Mouse (Mus musculus): ENCODE measurements around the gene Angptl8. TPM values are rescaled to one million over a fixed set of nuclear protein-coding genes. Genes with fewer than 3 reads are reported as not detected.
A peak's percentile ranks its signal among the peaks of the same experiment; 100 is the strongest.

Angptl8 gene
- total RNA-seq, 1 experiment: not detected

DNA sequence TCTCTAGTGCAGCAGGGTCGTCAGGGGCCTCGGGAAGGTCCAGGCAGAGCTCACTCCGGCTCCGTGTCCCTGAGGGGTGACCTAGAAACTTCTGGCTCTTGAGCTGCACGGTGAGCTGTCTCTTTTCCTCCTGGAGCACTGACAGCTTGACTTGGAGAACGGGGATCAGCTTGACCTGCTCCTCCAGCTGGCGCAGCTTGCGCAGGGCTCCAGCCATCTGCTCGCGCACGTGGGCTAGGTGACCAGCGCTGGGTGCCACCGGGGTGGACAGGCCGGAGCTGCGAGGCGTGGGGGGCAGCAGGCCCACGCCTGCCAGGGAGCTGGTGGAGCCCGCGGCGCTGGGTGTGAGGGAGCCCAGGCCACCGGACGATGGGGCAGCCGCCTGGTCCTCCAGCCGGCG is 40.4 kb upstream of the Angptl8 start:
- Histone ChIP-seq H3K4me3 (ENCODE audit: insufficient read depth in 1 of 2, low read depth in 1 of 2, low read length in 2 of 2, poor library complexity in 1 of 2, severe bottlenecking in 1 of 2) (peak overlapping the region; percentile 54 to 55), H3K27ac (ENCODE audit: insufficient read depth, low read depth, low read length, poor library complexity, severe bottlenecking) (no peak overlapping the region), H3K4me1 (ENCODE audit: control insufficient read depth in 2 of 2, insufficient read depth in 2 of 2, low read length in 2 of 2, poor library complexity in 1 of 2) (peaks cover 12 to 13% of the 10 kb centered on the region in 2 experiments; a peak in 3 of 4 replicates), H3K9ac (ENCODE audit: insufficient read depth, low read depth, low read length, poor library complexity, severe bottlenecking) (peak overlapping the region; percentile 17), H3K9me3 (ENCODE audit: control insufficient read depth, insufficient read depth, low read depth, low read length) (no peaks in the 10 kb centered on the region), H3K36me3 (ENCODE audit: control insufficient read depth, insufficient read depth, low read length, poor library complexity, severe bottlenecking) (peaks cover 40% of the 10 kb centered on the region)
- in situ Hi-C loops (cut with MboI; ENCODE audit: low sequenced_read_pairs in 2 of 2, unreplicated experiment in 2 of 2): no loop called here
- no peak for TF ChIP-seq MAFK (IDR thresholded peaks at IDR 0.05; ENCODE audit: insufficient read depth, low read depth, low read length)
- no peak for TF ChIP-seq CHD2 (IDR thresholded peaks at IDR 0.05; ENCODE audit: low read depth, low read length)
- no peak for TF ChIP-seq ZC3H11A (IDR thresholded peaks at IDR 0.05; ENCODE audit: borderline replicate concordance, low read depth, low read length)
- no peak for TF ChIP-seq ZNF384 (IDR thresholded peaks at IDR 0.05; ENCODE audit: low read depth, low read length)
- no peak for TF ChIP-seq HCFC1 (IDR thresholded peaks at IDR 0.05; ENCODE audit: borderline replicate concordance, insufficient read depth, low read length)
- no peak for DNase-seq (ENCODE audit: low read depth, low spot score)

DNA sequence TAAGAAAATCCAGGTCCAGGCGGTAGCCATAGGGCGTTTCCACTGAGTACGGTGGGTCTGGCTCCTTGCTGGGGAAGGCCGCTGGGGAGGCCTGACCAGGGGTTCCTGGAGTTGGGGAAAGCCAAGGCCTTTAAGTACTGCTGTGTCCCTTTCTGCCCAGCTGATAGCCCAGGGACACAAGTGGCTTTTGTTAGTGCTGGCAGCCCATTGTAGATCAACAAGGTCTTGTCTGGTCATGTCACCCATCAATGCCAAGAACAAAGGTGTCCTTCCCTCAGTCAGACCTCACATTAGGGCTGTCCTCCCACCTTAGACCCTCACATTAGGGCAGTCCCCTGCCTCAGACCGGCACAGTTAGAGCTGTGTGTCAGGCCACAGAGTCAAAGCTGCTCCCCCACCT is 39.7 kb upstream of the Angptl8 start:
- peak overlapping the region; percentile 54 to 55 for H3K4me3 ChIP-seq (ENCODE audit: insufficient read depth in 1 of 2, low read depth in 1 of 2, low read length in 2 of 2, poor library complexity in 1 of 2, severe bottlenecking in 1 of 2)
- in situ Hi-C loops (cut with MboI; ENCODE audit: low sequenced_read_pairs in 2 of 2, unreplicated experiment in 2 of 2): no loop called here
- DNase-seq (ENCODE audit: low read depth, low spot score): no peak
- H3K4me1 ChIP-seq (ENCODE audit: control insufficient read depth in 2 of 2, insufficient read depth in 2 of 2, low read length in 2 of 2, poor library complexity in 1 of 2): peaks cover 13 to 14% of the 10 kb centered on the region in 2 experiments; a peak in 3 of 4 replicates
- H3K9ac ChIP-seq (ENCODE audit: insufficient read depth, low read depth, low read length, poor library complexity, severe bottlenecking): peak overlapping the region; percentile 17
- H3K9me3 ChIP-seq (ENCODE audit: control insufficient read depth, insufficient read depth, low read depth, low read length): no peaks in the 10 kb centered on the region
- no peak overlapping the region for H3K27ac ChIP-seq (ENCODE audit: insufficient read depth, low read depth, low read length, poor library complexity, severe bottlenecking)
- TF ChIP-seq ZC3H11A (IDR thresholded peaks at IDR 0.05; ENCODE audit: borderline replicate concordance, low read depth, low read length) (no peak), HCFC1 (IDR thresholded peaks at IDR 0.05; ENCODE audit: borderline replicate concordance, insufficient read depth, low read length) (no peak), ZNF384 (IDR thresholded peaks at IDR 0.05; ENCODE audit: low read depth, low read length) (no peak), MAFK (IDR thresholded peaks at IDR 0.05; ENCODE audit: insufficient read depth, low read depth, low read length) (no peak), CHD2 (IDR thresholded peaks at IDR 0.05; ENCODE audit: low read depth, low read length) (no peak)
- peaks cover 36% of the 10 kb centered on the region for H3K36me3 ChIP-seq (ENCODE audit: control insufficient read depth, insufficient read depth, low read length, poor library complexity, severe bottlenecking)

DNA sequence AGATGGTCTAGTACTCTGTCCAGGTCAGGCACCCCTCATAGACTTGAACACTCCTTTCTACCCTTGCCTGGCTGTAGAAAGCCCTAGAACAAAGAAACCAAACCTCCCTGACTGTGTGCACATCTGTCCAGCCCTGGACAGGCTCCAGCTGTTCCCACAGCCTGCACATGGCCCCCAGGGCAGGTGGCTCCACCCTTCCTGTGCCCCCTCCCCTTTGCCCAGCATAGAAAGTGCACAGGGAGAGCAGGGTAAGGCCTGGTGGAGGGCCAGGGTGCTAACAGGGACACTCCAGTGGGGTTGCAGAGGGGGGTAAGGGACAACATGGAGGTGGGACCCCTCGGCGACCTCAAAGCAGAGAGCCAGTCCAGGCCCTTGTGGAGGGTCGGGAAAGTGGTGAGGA is 39.1 kb upstream of the Angptl8 start:
- DNase-seq (ENCODE audit: low read depth, low spot score): no peak
- Histone ChIP-seq H3K36me3 (ENCODE audit: control insufficient read depth, insufficient read depth, low read length, poor library complexity, severe bottlenecking) (peaks cover 42% of the 10 kb centered on the region), H3K9ac (ENCODE audit: insufficient read depth, low read depth, low read length, poor library complexity, severe bottlenecking) (no peak overlapping the region), H3K9me3 (ENCODE audit: control insufficient read depth, insufficient read depth, low read depth, low read length) (no peaks in the 10 kb centered on the region), H3K27ac (ENCODE audit: insufficient read depth, low read depth, low read length, poor library complexity, severe bottlenecking) (no peak overlapping the region), H3K4me1 (ENCODE audit: control insufficient read depth in 2 of 2, insufficient read depth in 2 of 2, low read length in 2 of 2, poor library complexity in 1 of 2) (peaks cover 13 to 14% of the 10 kb centered on the region in 2 experiments; a peak in 3 of 4 replicates), H3K4me3 (ENCODE audit: insufficient read depth in 1 of 2, low read depth in 1 of 2, low read length in 2 of 2, poor library complexity in 1 of 2, severe bottlenecking in 1 of 2) (peak overlapping the region in 1 of 2 experiments; percentile 12; a peak in 1 of 4 replicates)
- in situ Hi-C loops (cut with MboI; ENCODE audit: low sequenced_read_pairs in 2 of 2, unreplicated experiment in 2 of 2): no loop called here
- TF ChIP-seq MAFK (IDR thresholded peaks at IDR 0.05; ENCODE audit: insufficient read depth, low read depth, low read length) (no peak), ZC3H11A (IDR thresholded peaks at IDR 0.05; ENCODE audit: borderline replicate concordance, low read depth, low read length) (no peak), HCFC1 (IDR thresholded peaks at IDR 0.05; ENCODE audit: borderline replicate concordance, insufficient read depth, low read length) (no peak), CHD2 (IDR thresholded peaks at IDR 0.05; ENCODE audit: low read depth, low read length) (no peak), ZNF384 (IDR thresholded peaks at IDR 0.05; ENCODE audit: low read depth, low read length) (no peak)

DNA sequence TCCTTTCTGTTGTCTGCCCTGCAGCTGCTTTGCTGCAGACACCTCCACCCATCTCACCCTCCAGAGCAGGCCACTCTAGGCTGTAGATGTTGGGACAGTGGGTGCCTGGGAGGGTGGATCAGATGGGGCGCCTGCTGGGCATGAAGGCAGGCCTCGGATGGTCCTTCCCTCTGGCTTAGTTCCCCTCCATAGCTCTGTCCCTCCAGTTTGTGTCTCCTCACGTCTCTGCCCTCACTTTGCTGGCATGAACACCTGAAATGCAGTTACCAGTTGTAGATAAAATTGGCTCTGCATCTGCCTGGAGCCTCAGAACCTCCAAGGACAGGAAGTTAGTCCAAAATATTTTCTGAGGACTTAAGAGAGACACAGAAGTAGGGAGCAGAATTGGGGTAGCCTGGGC is 38.4 kb upstream of the Angptl8 start:
- no peak for DNase-seq (ENCODE audit: low read depth, low spot score)
- H3K9ac ChIP-seq (ENCODE audit: insufficient read depth, low read depth, low read length, poor library complexity, severe bottlenecking): no peak overlapping the region
- peaks cover 13 to 14% of the 10 kb centered on the region in 2 experiments; a peak in 3 of 4 replicates for H3K4me1 ChIP-seq (ENCODE audit: control insufficient read depth in 2 of 2, insufficient read depth in 2 of 2, low read length in 2 of 2, poor library complexity in 1 of 2)
- TF ChIP-seq HCFC1 (IDR thresholded peaks at IDR 0.05; ENCODE audit: borderline replicate concordance, insufficient read depth, low read length) (no peak), ZNF384 (IDR thresholded peaks at IDR 0.05; ENCODE audit: low read depth, low read length) (no peak), ZC3H11A (IDR thresholded peaks at IDR 0.05; ENCODE audit: borderline replicate concordance, low read depth, low read length) (no peak), CHD2 (IDR thresholded peaks at IDR 0.05; ENCODE audit: low read depth, low read length) (no peak), MAFK (IDR thresholded peaks at IDR 0.05; ENCODE audit: insufficient read depth, low read depth, low read length) (no peak)
- in situ Hi-C loops (cut with MboI; ENCODE audit: low sequenced_read_pairs in 2 of 2, unreplicated experiment in 2 of 2): no loop called here
- peaks cover 42% of the 10 kb centered on the region for H3K36me3 ChIP-seq (ENCODE audit: control insufficient read depth, insufficient read depth, low read length, poor library complexity, severe bottlenecking)
- no peak overlapping the region for H3K27ac ChIP-seq (ENCODE audit: insufficient read depth, low read depth, low read length, poor library complexity, severe bottlenecking)
- no peaks in the 10 kb centered on the region for H3K9me3 ChIP-seq (ENCODE audit: control insufficient read depth, insufficient read depth, low read depth, low read length)
- H3K4me3 ChIP-seq (ENCODE audit: insufficient read depth in 1 of 2, low read depth in 1 of 2, low read length in 2 of 2, poor library complexity in 1 of 2, severe bottlenecking in 1 of 2): peak overlapping the region in 1 of 2 experiments; percentile 92; a peak in 2 of 4 replicates

Data from ES-E14 (cell line).